Mouse (Mus musculus) hindbrain, postnatal 0 days (tissue): ENCODE measurements around the gene Pmepa1. TPM values are rescaled to one million over a fixed set of nuclear protein-coding genes. Genes with fewer than 3 reads are reported as not detected.

Source experiments
- ATAC-seq: fragments of 200-750 bp; cut with Nextera tagmentation; 2 replicates; pipeline ENCODE4 v1.8.0; 2017; ENCODE audit warnings: mild to moderate bottlenecking, moderate TSS enrichment, moderate library complexity
- DNase-seq: peaks from one replicate; pipeline ENCODE4 v3.0.0-alpha.2; 2015; ENCODE audit warnings: low spot score
- H3K27ac ChIP-seq: fragments of 300-500 bp; sonication (generic); 2 replicates; pipeline ENCODE4 v1.5.1; 2014; ENCODE audit warnings: mild to moderate bottlenecking
- H3K27me3 ChIP-seq: fragments of 300-500 bp; sonication (generic); 2 replicates; pipeline ENCODE4 v1.6.1; 2014; ENCODE audit warnings: low read length, mixed read lengths; ENCODE audit not compliant: insufficient read depth
- H3K36me3 ChIP-seq: fragments of 300-500 bp; sonication (generic); 2 replicates; pipeline ENCODE4 v1.6.1; 2014; ENCODE audit warnings: low read length, mixed read lengths; ENCODE audit not compliant: insufficient read depth
- H3K4me1 ChIP-seq: fragments of 300-500 bp; sonication (generic); 2 replicates; pipeline ENCODE4 v1.6.1; 2014; ENCODE audit warnings: antibody characterized with exemption, low read length, mixed read lengths; ENCODE audit not compliant: insufficient read depth
- H3K4me2 ChIP-seq: fragments of 300-500 bp; sonication (generic); 2 replicates; pipeline ENCODE4 v1.6.1; 2014; ENCODE audit warnings: low read depth, mild to moderate bottlenecking, low read length, moderate library complexity, mixed read lengths
- H3K4me3 ChIP-seq: fragments of 300-500 bp; sonication (generic); 2 replicates; pipeline ENCODE4 v1.5.1; 2014; ENCODE audit warnings: low read length
- H3K9ac ChIP-seq: fragments of 300-500 bp; sonication (generic); replicated peaks from 2 replicates; pipeline ENCODE4 v1.6.1; 2014; ENCODE audit warnings: mild to moderate bottlenecking, low read length, moderate library complexity, mixed read lengths
- H3K9me3 ChIP-seq: fragments of 300-500 bp; sonication (generic); 2 replicates; pipeline ENCODE4 v1.6.1; 2016; ENCODE audit warnings: low read length, mixed read lengths
- CTCF ChIP-seq: IDR thresholded peaks from 2 replicates; pipeline ENCODE4 v1.5.1; 2016; ENCODE audit warnings: antibody characterized with exemption, control low read depth, low read depth
- WGBS: fragments of 180-500 bp; shearing (Covaris S2); extraction: QIAGEN DNeasy Blood & Tissue Kit; methylation state at CpG from one replicate; pipeline ENCODE4 v1.1.7; 2014; 5-methylcytosine and 5-hydroxymethylcytosine counted together
- polyA plus RNA-seq: library from polyadenylated mRNA; unstranded; fragments of >200 nt; fragmentation: Nextera tagmentation; extraction: Ambion mirVana; gene quantifications from 2 replicates; pipeline ENCODE4 v1.2.1, GENCODE M21; 2015
- total RNA-seq: library from RNA; depleted of rRNA; stranded (reverse); fragments of >200 nt; gene quantifications from 2 replicates; pipeline ENCODE4 v1.2.3, GENCODE M21; 2014

The Pmepa1 gene
- total and polyA plus RNA-seq, 2 experiments from 2014 or later: 3.0 to 16.0 TPM

- ATAC-seq (no peak), DNase-seq (no peak)
- Histone ChIP-seq H3K9ac (no peak overlapping the region), H3K36me3 (no peaks in the 10 kb centered on the region), H3K27ac (no peak overlapping the region), H3K9me3 (no peaks in the 10 kb centered on the region), H3K4me2 (no peak overlapping the region), H3K27me3 (no peaks in the 10 kb centered on the region), H3K4me3 (no peak overlapping the region), H3K4me1 (no peaks in the 10 kb centered on the region)
- 77% methylated on average over 3 of the region's 3 CpGs for WGBS
- no peak for TF ChIP-seq CTCF
These were observed 52.8 kb downstream of the Pmepa1 start for GRCm38 (mm10) chr2:173223496-173223895.

GRCm38 (mm10) chr2:173220754-173221153 lies 55.6 kb downstream of the Pmepa1 start:
- WGBS: 95% methylated on average over 9 of the region's 9 CpGs

GRCm38 (mm10) chr2:173219256-173219954 lies 56.9 kb downstream of the Pmepa1 start:
- no peak overlapping the region for H3K27ac ChIP-seq
- H3K4me2 ChIP-seq: no peak overlapping the region
- ATAC-seq: no peak
- no peaks in the 10 kb centered on the region for H3K4me1 ChIP-seq
- 46% methylated on average over 10 of the region's 10 CpGs for WGBS
- peak; percentile 51 for DNase-seq
- H3K27me3 ChIP-seq: no peaks in the 10 kb centered on the region
- H3K9me3 ChIP-seq: no peaks in the 10 kb centered on the region
- H3K9ac ChIP-seq: no peak overlapping the region
- H3K4me3 ChIP-seq: no peak overlapping the region
- H3K36me3 ChIP-seq: no peaks in the 10 kb centered on the region
- peak; percentile 84 for TF ChIP-seq CTCF

More at GRCm38 (mm10) chr2:173220754-173221153, 55.6 kb downstream of the Pmepa1 start:
- ATAC-seq (no peak), DNase-seq (no peak)
- H3K9me3 ChIP-seq: no peaks in the 10 kb centered on the region
- H3K4me2 ChIP-seq: no peak overlapping the region
- H3K4me1 ChIP-seq: no peaks in the 10 kb centered on the region
- H3K27ac ChIP-seq: no peak overlapping the region
- no peaks in the 10 kb centered on the region for H3K27me3 ChIP-seq
- no peak overlapping the region for H3K4me3 ChIP-seq
- no peak overlapping the region for H3K9ac ChIP-seq
- H3K36me3 ChIP-seq: no peaks in the 10 kb centered on the region
- TF ChIP-seq CTCF: no peak

GRCm38 (mm10) chr2:173218416-173219141 lies 57.8 kb downstream of the Pmepa1 start, which contains the start of gene Zbp1:
Gene Zbp1, minus strand, starts transcription at chr2:173218923.
- no peaks in the 10 kb centered on the region for H3K36me3 ChIP-seq
- no peak for ATAC-seq
- 61% methylated on average over 11 of the region's 11 CpGs for WGBS
- no peak within 1 kb of the TSS for H3K4me2 ChIP-seq
- H3K9me3 ChIP-seq: no peaks in the 10 kb centered on the region
- no peak within 1 kb of the TSS for H3K4me3 ChIP-seq
- H3K4me1 ChIP-seq: no peaks in the 10 kb centered on the region
- H3K27ac ChIP-seq: no peak within 1 kb of the TSS
- no peak within 1 kb of the TSS for H3K9ac ChIP-seq
- no peak for TF ChIP-seq CTCF
- DNase-seq: no peak
- H3K27me3 ChIP-seq: no peaks in the 10 kb centered on the region

- Histone ChIP-seq H3K4me1 (no peaks in the 10 kb centered on the region), H3K4me3 (no peak overlapping the region), H3K4me2 (no peak overlapping the region), H3K27me3 (no peaks in the 10 kb centered on the region), H3K36me3 (no peaks in the 10 kb centered on the region), H3K9me3 (no peaks in the 10 kb centered on the region), H3K27ac (no peak overlapping the region), H3K9ac (no peak overlapping the region)
- DNase-seq (no peak), ATAC-seq (no peak)
- no peak for TF ChIP-seq CTCF
- 96% methylated on average over 5 of the region's 5 CpGs for WGBS
These were observed 58.5 kb downstream of the Pmepa1 start for GRCm38 (mm10) chr2:173217763-173218258.

GRCm38 (mm10) chr2:173217246-173217645 lies 59.1 kb downstream of the Pmepa1 start:
- H3K4me3 ChIP-seq: no peak overlapping the region
- H3K27ac ChIP-seq: no peak overlapping the region
- DNase-seq: no peak
- ATAC-seq: no peak
- no peaks in the 10 kb centered on the region for H3K27me3 ChIP-seq
- H3K4me2 ChIP-seq: no peak overlapping the region
- 69% methylated on average over 3 of the region's 3 CpGs for WGBS
- H3K9me3 ChIP-seq: no peaks in the 10 kb centered on the region
- H3K36me3 ChIP-seq: no peaks in the 10 kb centered on the region
- no peak for TF ChIP-seq CTCF
- no peaks in the 10 kb centered on the region for H3K4me1 ChIP-seq
- H3K9ac ChIP-seq: no peak overlapping the region

- ATAC-seq (no peak), DNase-seq (no peak)
- H3K4me1 ChIP-seq: no peaks in the 10 kb centered on the region
- 90% methylated on average over 7 of the region's 7 CpGs for WGBS
- no peaks in the 10 kb centered on the region for H3K9me3 ChIP-seq
- H3K4me3 ChIP-seq: no peak overlapping the region
- TF ChIP-seq CTCF: no peak
- no peaks in the 10 kb centered on the region for H3K36me3 ChIP-seq
- H3K27me3 ChIP-seq: no peaks in the 10 kb centered on the region
- no peak overlapping the region for H3K27ac ChIP-seq
- no peak overlapping the region for H3K4me2 ChIP-seq
- H3K9ac ChIP-seq: no peak overlapping the region
These were observed 59.5 kb downstream of the Pmepa1 start for GRCm38 (mm10) chr2:173216840-173217239.
